Mouse (Mus musculus) lung, embryonic 14.5 days (tissue): ENCODE measurements around the gene Smpd3. TPM values are rescaled to one million over a fixed set of nuclear protein-coding genes. Genes with fewer than 3 reads are reported as not detected.
A peak's percentile ranks its signal among the peaks of the same experiment; 100 is the strongest.

Experiments used
- ATAC-seq: fragments of 200-750 bp; cut with Nextera tagmentation; 2 replicates; pipeline ENCODE4 v1.8.0; 2017; ENCODE audit warnings: mild to moderate bottlenecking, moderate TSS enrichment, moderate library complexity; ENCODE audit not compliant: insufficient read depth
- DNase-seq: peaks from one replicate; pipeline ENCODE4 v3.0.0-alpha.2; 2015
- H3K27ac ChIP-seq: fragments of 300-500 bp; sonication (generic); 2 replicates; pipeline ENCODE4 v1.5.1; 2014; ENCODE audit warnings: low read depth, mild to moderate bottlenecking, moderate library complexity
- H3K27me3 ChIP-seq: fragments of 300-500 bp; sonication (generic); 2 replicates; pipeline ENCODE4 v1.6.1; 2014; ENCODE audit warnings: low read length, control low read depth; ENCODE audit not compliant: insufficient read depth
- H3K36me3 ChIP-seq: fragments of 300-500 bp; sonication (generic); 2 replicates; pipeline ENCODE4 v1.6.1; 2014; ENCODE audit warnings: control low read depth; ENCODE audit not compliant: insufficient read depth
- H3K4me1 ChIP-seq: fragments of 300-500 bp; sonication (generic); 2 replicates; pipeline ENCODE4 v1.6.1; 2014; ENCODE audit warnings: antibody characterized with exemption, control low read depth; ENCODE audit not compliant: insufficient read depth
- H3K4me2 ChIP-seq: fragments of 300-500 bp; sonication (generic); 2 replicates; pipeline ENCODE4 v1.6.1; 2014; ENCODE audit warnings: mild to moderate bottlenecking
- H3K4me3 ChIP-seq: fragments of 300-500 bp; sonication (generic); 2 replicates; pipeline ENCODE4 v1.5.1; 2014; ENCODE audit warnings: low read depth, low read length
- H3K9ac ChIP-seq: fragments of 300-500 bp; sonication (generic); 2 replicates; pipeline ENCODE4 v1.6.1; 2014
- H3K9me3 ChIP-seq: fragments of 300-500 bp; sonication (generic); 2 replicates; pipeline ENCODE4 v1.6.1; 2016; ENCODE audit warnings: low read depth, low read length, control low read depth
- CTCF ChIP-seq: IDR thresholded peaks from 2 replicates; pipeline ENCODE4 v1.5.1; 2016; ENCODE audit warnings: antibody characterized with exemption, low read depth
- WGBS: fragments of 180-500 bp; shearing (Covaris S2); extraction: QIAGEN DNeasy Blood & Tissue Kit; methylation state at CpG from one replicate; pipeline ENCODE4 v1.1.7; 2014; 5-methylcytosine and 5-hydroxymethylcytosine counted together
- polyA plus RNA-seq: library from polyadenylated mRNA; unstranded; fragments of >200 nt; fragmentation: Nextera tagmentation; extraction: Ambion mirVana; gene quantifications from 2 replicates; pipeline ENCODE4 v1.2.1, GENCODE M21; 2014

Gene Smpd3
- polyA plus RNA-seq, 1 experiment from 2014 or later = 0.93 TPM

DNA sequence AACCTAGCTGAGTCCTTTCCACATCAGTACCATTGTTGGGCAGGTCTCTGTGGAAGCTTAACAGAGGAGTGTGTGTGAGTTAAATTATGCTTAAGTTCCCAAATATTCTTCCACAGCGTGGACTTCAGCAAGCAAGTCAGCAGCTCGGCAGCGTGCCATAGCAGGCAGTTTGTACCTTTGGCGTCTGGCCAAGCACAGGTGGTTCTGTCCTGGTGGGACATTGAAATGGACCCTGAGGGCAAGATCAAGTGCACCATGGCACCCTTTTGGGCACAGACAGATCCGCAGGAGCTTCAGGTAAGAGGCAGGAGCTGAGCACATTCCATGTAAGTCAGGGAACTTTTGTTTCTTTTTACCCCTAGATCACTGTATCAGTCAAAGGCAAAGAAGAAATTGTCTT, 100.7 kb downstream of the Smpd3 start:
- H3K4me2 ChIP-seq = no peak overlapping the region
- no peaks in the 10 kb centered on the region for H3K27me3 ChIP-seq
- H3K4me1 ChIP-seq = no peaks in the 10 kb centered on the region
- H3K9me3 ChIP-seq = no peaks in the 10 kb centered on the region
- peaks cover 60% of the 10 kb centered on the region for H3K36me3 ChIP-seq
- 81% methylated on average over 5 of the region's 5 CpGs for WGBS
- no peak overlapping the region for H3K9ac ChIP-seq
- no peak overlapping the region for H3K27ac ChIP-seq
- no peak overlapping the region for H3K4me3 ChIP-seq
- ATAC-seq (no peak), DNase-seq (no peak)
- TF ChIP-seq CTCF = no peak

GRCm38 (mm10) chr8:106234567-106235261, 103.1 kb downstream of the Smpd3 start:
- H3K9ac ChIP-seq = no peak overlapping the region

DNA sequence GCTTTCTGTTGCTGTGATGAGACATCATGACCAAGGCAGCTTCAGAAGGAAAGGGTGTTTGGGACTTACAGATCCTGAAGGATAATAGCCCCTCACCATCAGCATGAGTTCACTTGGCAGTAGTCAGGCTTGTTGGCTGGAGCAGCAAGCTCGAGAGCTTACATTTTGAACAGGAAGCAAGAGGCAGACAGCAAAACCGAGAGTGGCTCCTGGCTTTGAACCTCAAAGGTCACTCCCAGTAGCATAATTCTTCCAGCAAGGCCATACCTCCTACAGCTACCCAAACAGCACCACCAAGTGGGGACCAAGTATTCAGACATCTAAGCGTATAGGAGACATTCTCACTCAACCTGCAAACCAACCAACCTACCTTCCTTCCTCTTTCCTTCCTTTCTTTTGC, 105.0 kb downstream of the Smpd3 start:
- Histone ChIP-seq H3K4me3 (no peak overlapping the region), H3K27ac (no peak overlapping the region), H3K4me1 (no peaks in the 10 kb centered on the region), H3K27me3 (no peaks in the 10 kb centered on the region), H3K9ac (no peak overlapping the region), H3K36me3 (peaks cover 73% of the 10 kb centered on the region), H3K4me2 (no peak overlapping the region), H3K9me3 (no peaks in the 10 kb centered on the region)
- ATAC-seq (no peak), DNase-seq (no peak)
- whole genome bisulfite sequencing = 69% methylated on average over 3 of the region's 3 CpGs
- TF ChIP-seq CTCF = no peak

More at GRCm38 (mm10) chr8:106234567-106235261, 103.1 kb downstream of the Smpd3 start:
- DNase-seq = peak; percentile 49
- ATAC-seq = no peak
- H3K27ac ChIP-seq = no peak overlapping the region
- TF ChIP-seq CTCF = no peak
- H3K36me3 ChIP-seq = peaks cover 62% of the 10 kb centered on the region
- no peaks in the 10 kb centered on the region for H3K4me1 ChIP-seq
- H3K4me2 ChIP-seq = no peak overlapping the region
- H3K9me3 ChIP-seq = no peaks in the 10 kb centered on the region
- H3K27me3 ChIP-seq = no peaks in the 10 kb centered on the region
- 79% methylated on average over 17 of the region's 17 CpGs for WGBS
- no peak overlapping the region for H3K4me3 ChIP-seq

GRCm38 (mm10) chr8:106231536-106231935, 106.3 kb downstream of the Smpd3 start:
- no peaks in the 10 kb centered on the region for H3K27me3 ChIP-seq
- H3K9ac ChIP-seq = no peak overlapping the region
- H3K9me3 ChIP-seq = no peaks in the 10 kb centered on the region
- H3K36me3 ChIP-seq = peaks cover 71% of the 10 kb centered on the region
- no peak for DNase-seq
- ATAC-seq = no peak
- 83% methylated on average over 7 of the region's 7 CpGs for WGBS
- no peak for TF ChIP-seq CTCF
- no peak overlapping the region for H3K4me3 ChIP-seq
- H3K27ac ChIP-seq = no peak overlapping the region
- no peaks in the 10 kb centered on the region for H3K4me1 ChIP-seq
- no peak overlapping the region for H3K4me2 ChIP-seq

GRCm38 (mm10) chr8:106226589-106226988, 111.2 kb downstream of the Smpd3 start:
- DNase-seq = peak; percentile 82
- no peak overlapping the region for H3K4me2 ChIP-seq
- no peaks in the 10 kb centered on the region for H3K4me1 ChIP-seq
- no peak overlapping the region for H3K9ac ChIP-seq
- H3K9me3 ChIP-seq = no peaks in the 10 kb centered on the region
- no peak overlapping the region for H3K4me3 ChIP-seq
- TF ChIP-seq CTCF = peak; percentile 87
- no peaks in the 10 kb centered on the region for H3K27me3 ChIP-seq
- peaks cover 76% of the 10 kb centered on the region for H3K36me3 ChIP-seq
- H3K27ac ChIP-seq = no peak overlapping the region
- WGBS = 35% methylated on average over 9 of the region's 9 CpGs
- ATAC-seq = no peak

GRCm38 (mm10) chr8:106219620-106220019, 118.2 kb downstream of the Smpd3 start:
- ATAC-seq = no peak
- Histone ChIP-seq H3K27ac (no peak overlapping the region), H3K36me3 (peaks cover 79% of the 10 kb centered on the region), H3K4me1 (no peaks in the 10 kb centered on the region), H3K27me3 (no peaks in the 10 kb centered on the region), H3K9me3 (no peaks in the 10 kb centered on the region), H3K9ac (no peak overlapping the region), H3K4me3 (no peak overlapping the region), H3K4me2 (no peak overlapping the region)
- 78% methylated on average over 3 of the region's 3 CpGs for WGBS
- DNase-seq = no peak
- TF ChIP-seq CTCF = 0 out of 2 replicates have a peak, but pooled peaks have one; percentile 11

DNA sequence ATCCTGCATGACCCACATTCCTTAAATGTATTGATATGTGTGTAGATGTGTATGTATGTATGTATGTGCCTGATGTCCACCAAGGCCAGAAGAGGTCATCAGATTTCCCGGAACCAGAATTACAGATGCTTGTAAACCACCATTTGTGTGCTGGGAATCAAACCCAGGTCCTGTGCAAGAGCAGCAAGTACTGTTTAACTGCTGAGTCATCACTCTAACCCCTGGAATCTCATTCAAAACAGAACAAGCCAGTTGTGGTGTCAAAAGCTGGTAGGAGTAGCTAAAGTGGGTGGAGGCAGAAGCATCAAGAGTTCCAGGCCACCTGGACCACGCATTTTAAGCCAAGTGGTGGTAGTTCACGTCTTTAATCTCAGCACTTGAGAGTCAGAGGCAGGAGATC, 123.8 kb downstream of the Smpd3 start:
- H3K27ac ChIP-seq = no peak overlapping the region
- no peaks in the 10 kb centered on the region for H3K27me3 ChIP-seq
- H3K4me1 ChIP-seq = peaks cover 3% of the 10 kb centered on the region; the same call in 1 of the 2 replicates
- H3K4me3 ChIP-seq = no peak overlapping the region
- H3K9ac ChIP-seq = no peak overlapping the region
- H3K36me3 ChIP-seq = peaks cover 56% of the 10 kb centered on the region
- ATAC-seq (no peak), DNase-seq (no peak)
- WGBS = 79% methylated on average over 3 of the region's 3 CpGs
- no peak for TF ChIP-seq CTCF
- no peaks in the 10 kb centered on the region for H3K9me3 ChIP-seq
- H3K4me2 ChIP-seq = no peak overlapping the region
